Mouse (Mus musculus): ENCODE results near the gene Prm1. TPM values are rescaled to one million over a fixed set of nuclear protein-coding genes. Genes with fewer than 3 reads are reported as not detected.

Prm1 gene
- polyA plus RNA-seq, 1 experiment = 1.8 TPM

GRCm38 (mm10) chr16:10785371-10786231 is 20.0 kb downstream of the Prm1 start, which contains the start of gene Socs1:
Socs1 (minus strand) TSS chr16:10785536.
- under 1% methylated on average over 59 of the region's 59 CpGs for WGBS
- Histone ChIP-seq H3K27ac (ENCODE audit: insufficient read depth, low read depth, low read length) (peak within 1 kb of the TSS; percentile 73), H3K36me3 (ENCODE audit: control insufficient read depth, insufficient read depth, low read length) (no peaks in the 10 kb centered on the region), H3K27me3 (replicated peaks; ENCODE audit: control insufficient read depth, insufficient read depth, low read length) (no peaks in the 10 kb centered on the region), H3K4me3 (ENCODE audit: insufficient read depth, low read depth, low read length) (peak within 1 kb of the TSS; percentile 60), H3K4me1 (ENCODE audit: control insufficient read depth, insufficient read depth, low read length) (no peaks in the 10 kb centered on the region)
- TF ChIP-seq POLR2A (IDR thresholded peaks at IDR 0.05; ENCODE audit: low read depth, low read length) (peak; percentile 76), CTCF (conservative IDR thresholded peaks at IDR 0.05; ENCODE audit: insufficient read depth, insufficient read length, low read depth, low read length) (no peak)
- DNase-seq = peak; percentile 93

- Histone ChIP-seq H3K4me1 (ENCODE audit: control insufficient read depth, insufficient read depth, low read length) (no peaks in the 10 kb centered on the region), H3K27me3 (replicated peaks; ENCODE audit: control insufficient read depth, insufficient read depth, low read length) (no peaks in the 10 kb centered on the region), H3K27ac (ENCODE audit: insufficient read depth, low read depth, low read length) (peak overlapping the region; percentile 62; the same call in 1 of the 2 replicates), H3K4me3 (ENCODE audit: insufficient read depth, low read depth, low read length) (peak overlapping the region; percentile 60), H3K36me3 (ENCODE audit: control insufficient read depth, insufficient read depth, low read length) (no peaks in the 10 kb centered on the region)
- peak; percentile 87 for DNase-seq
- no peak for TF ChIP-seq POLR2A (IDR thresholded peaks at IDR 0.05; ENCODE audit: low read depth, low read length)
- TF ChIP-seq CTCF (conservative IDR thresholded peaks at IDR 0.05; ENCODE audit: insufficient read depth, insufficient read length, low read depth, low read length) = peak; percentile 53
- WGBS = under 1% methylated on average over 51 of the region's 55 CpGs
Observed at GRCm38 (mm10) chr16:10784793-10785370, 20.8 kb downstream of the Prm1 start.

DNA sequence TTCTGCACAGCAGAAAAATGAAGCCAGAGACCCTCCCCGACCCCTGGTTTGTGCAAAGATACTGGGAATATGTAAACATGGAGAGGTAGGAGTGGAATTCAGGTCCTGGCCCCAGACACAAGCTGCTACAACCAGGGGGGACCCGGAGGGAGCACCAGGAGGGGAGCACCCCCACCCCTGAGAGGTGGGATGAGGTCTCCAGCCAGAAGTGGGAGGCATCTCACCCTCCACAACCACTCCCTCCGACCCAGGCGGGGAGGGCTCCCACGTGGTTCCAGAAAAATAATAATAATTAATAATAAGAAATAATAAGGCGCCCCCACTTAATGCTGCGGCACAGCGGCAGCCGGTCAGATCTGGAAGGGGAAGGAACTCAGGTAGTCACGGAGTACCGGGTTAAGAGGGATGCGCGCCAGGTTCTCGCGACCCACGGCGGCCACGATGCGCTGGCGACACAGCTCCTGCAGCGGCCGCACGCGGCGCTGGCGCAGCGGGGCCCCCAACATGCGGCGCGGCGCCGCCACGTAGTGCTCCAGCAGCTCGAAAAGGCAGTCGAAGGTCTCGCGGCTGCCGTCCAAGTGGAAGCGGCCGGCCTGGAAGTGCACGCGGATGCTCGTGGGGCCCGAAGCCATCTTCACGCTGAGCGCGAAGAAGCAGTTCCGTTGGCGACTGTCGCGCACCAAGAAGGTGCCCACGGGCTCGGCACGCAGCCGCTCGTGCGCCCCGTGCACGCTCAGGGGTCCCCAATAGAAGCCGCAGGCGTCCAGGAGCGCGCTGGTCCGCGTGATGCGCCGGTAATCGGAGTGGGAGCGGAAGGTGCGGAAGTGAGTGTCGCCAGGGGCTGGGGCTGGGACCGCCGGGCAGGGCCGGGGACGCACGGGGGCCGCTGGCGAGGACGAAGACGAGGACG is 21.5 kb downstream of the Prm1 start:
- Histone ChIP-seq H3K27ac (ENCODE audit: insufficient read depth, low read depth, low read length) (no peak overlapping the region), H3K4me3 (ENCODE audit: insufficient read depth, low read depth, low read length) (peak overlapping the region; percentile 60), H3K4me1 (ENCODE audit: control insufficient read depth, insufficient read depth, low read length) (no peaks in the 10 kb centered on the region), H3K36me3 (ENCODE audit: control insufficient read depth, insufficient read depth, low read length) (no peaks in the 10 kb centered on the region), H3K27me3 (replicated peaks; ENCODE audit: control insufficient read depth, insufficient read depth, low read length) (no peaks in the 10 kb centered on the region)
- DNase-seq = peak; percentile 42
- WGBS = 4% methylated on average over 81 of the region's 81 CpGs
- TF ChIP-seq CTCF (conservative IDR thresholded peaks at IDR 0.05; ENCODE audit: insufficient read depth, insufficient read length, low read depth, low read length) (no peak), POLR2A (IDR thresholded peaks at IDR 0.05; ENCODE audit: low read depth, low read length) (no peak)

- H3K36me3 ChIP-seq (ENCODE audit: control insufficient read depth, insufficient read depth, low read length) = no peaks in the 10 kb centered on the region
- TF ChIP-seq CTCF (conservative IDR thresholded peaks at IDR 0.05; ENCODE audit: insufficient read depth, insufficient read length, low read depth, low read length) = no peak
- TF ChIP-seq POLR2A (IDR thresholded peaks at IDR 0.05; ENCODE audit: low read depth, low read length) = no peak
- 78% methylated on average over 8 of the region's 8 CpGs for WGBS
- no peaks in the 10 kb centered on the region for H3K27me3 ChIP-seq (replicated peaks; ENCODE audit: control insufficient read depth, insufficient read depth, low read length)
- no peak overlapping the region for H3K4me3 ChIP-seq (ENCODE audit: insufficient read depth, low read depth, low read length)
- DNase-seq = no peak
- H3K27ac ChIP-seq (ENCODE audit: insufficient read depth, low read depth, low read length) = no peak overlapping the region
- no peaks in the 10 kb centered on the region for H3K4me1 ChIP-seq (ENCODE audit: control insufficient read depth, insufficient read depth, low read length)
Observed at GRCm38 (mm10) chr16:10783451-10783850, 22.2 kb downstream of the Prm1 start.

- no peak for TF ChIP-seq POLR2A (IDR thresholded peaks at IDR 0.05; ENCODE audit: low read depth, low read length)
- no peak for TF ChIP-seq CTCF (conservative IDR thresholded peaks at IDR 0.05; ENCODE audit: insufficient read depth, insufficient read length, low read depth, low read length)
- H3K4me3 ChIP-seq (ENCODE audit: insufficient read depth, low read depth, low read length) = no peak overlapping the region
- WGBS = 41% methylated on average over 1 of the region's 1 CpGs
- no peak for DNase-seq
- no peaks in the 10 kb centered on the region for H3K27me3 ChIP-seq (replicated peaks; ENCODE audit: control insufficient read depth, insufficient read depth, low read length)
- H3K27ac ChIP-seq (ENCODE audit: insufficient read depth, low read depth, low read length) = no peak overlapping the region
- no peaks in the 10 kb centered on the region for H3K36me3 ChIP-seq (ENCODE audit: control insufficient read depth, insufficient read depth, low read length)
- H3K4me1 ChIP-seq (ENCODE audit: control insufficient read depth, insufficient read depth, low read length) = no peaks in the 10 kb centered on the region
Observed at GRCm38 (mm10) chr16:10783152-10783434, 22.5 kb downstream of the Prm1 start.

GRCm38 (mm10) chr16:10782377-10783151 is 23.1 kb downstream of the Prm1 start:
- no peaks in the 10 kb centered on the region for H3K36me3 ChIP-seq (ENCODE audit: control insufficient read depth, insufficient read depth, low read length)
- peak; percentile 40 for DNase-seq
- 63% methylated on average over 6 of the region's 6 CpGs for WGBS
- H3K4me3 ChIP-seq (ENCODE audit: insufficient read depth, low read depth, low read length) = no peak overlapping the region
- H3K27ac ChIP-seq (ENCODE audit: insufficient read depth, low read depth, low read length) = no peak overlapping the region
- H3K27me3 ChIP-seq (replicated peaks; ENCODE audit: control insufficient read depth, insufficient read depth, low read length) = no peaks in the 10 kb centered on the region
- TF ChIP-seq CTCF (conservative IDR thresholded peaks at IDR 0.05; ENCODE audit: insufficient read depth, insufficient read length, low read depth, low read length) = no peak
- TF ChIP-seq POLR2A (IDR thresholded peaks at IDR 0.05; ENCODE audit: low read depth, low read length) = no peak
- H3K4me1 ChIP-seq (ENCODE audit: control insufficient read depth, insufficient read depth, low read length) = no peaks in the 10 kb centered on the region
